In the genomic region with DNA sequence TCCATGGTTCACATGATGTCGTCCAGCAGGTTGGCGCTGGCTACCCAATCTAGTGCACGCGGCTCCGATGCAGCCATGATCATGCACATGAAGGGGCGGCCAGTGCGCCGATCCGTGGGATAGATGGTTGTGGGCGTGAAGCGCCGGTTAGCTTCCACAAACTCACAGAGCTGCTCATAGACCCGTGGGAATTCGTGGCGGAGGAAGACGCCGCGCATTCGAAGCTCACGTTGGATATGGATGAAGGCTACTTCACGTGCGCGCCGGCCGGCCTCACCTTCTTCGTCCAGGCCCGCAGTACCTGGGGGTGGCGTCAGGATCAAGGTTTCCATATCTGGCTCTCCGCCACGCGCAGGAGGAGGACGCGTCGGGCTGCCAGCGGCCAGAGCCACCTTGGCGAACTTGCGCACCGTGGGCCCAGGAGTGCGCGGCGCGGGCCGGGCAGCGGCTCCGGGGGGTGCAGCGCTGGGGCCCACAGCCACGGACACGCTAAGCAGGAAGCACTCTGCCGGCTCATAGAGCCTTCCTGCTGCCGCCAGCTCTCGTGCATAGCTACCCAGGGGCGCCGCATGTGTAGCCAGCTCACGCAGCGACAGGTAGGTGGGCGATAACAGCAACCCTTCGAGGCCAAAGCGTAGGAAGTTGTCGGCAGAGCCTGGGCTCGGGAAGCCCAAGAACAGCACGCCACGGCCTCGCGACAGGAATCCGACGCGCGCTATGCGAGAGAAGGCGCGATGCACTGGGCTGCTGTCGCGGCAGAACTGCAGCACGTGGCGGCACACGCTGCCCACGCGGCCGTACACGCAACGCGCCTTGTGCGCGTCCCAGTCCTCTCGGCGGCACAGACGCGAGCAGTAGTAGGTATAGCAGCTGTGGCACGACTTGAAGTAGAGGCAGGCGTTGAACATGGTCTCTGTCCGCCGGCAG, we compare ENCODE assay signal across 8 mouse cellular contexts. TPM values are rescaled to one million over a fixed set of nuclear protein-coding genes. Genes with fewer than 3 reads are reported as not detected.
DNase-seq lines count a peak whose midpoint lies in the region; ATAC-seq lines count a peak whose summit lies in the region.

No protein-coding gene starts in this region.

- no peaks in the 10 kb centered on the region for H3K9me3 ChIP-seq in forebrain, embryonic 14.5 days (replicated peaks; ENCODE audit: control insufficient read depth, low read length)
- H3K9me3 ChIP-seq in liver, embryonic 12.5 days (replicated peaks), result no peaks in the 10 kb centered on the region

- peak overlapping the region; percentile 36 for H3K4me2 ChIP-seq in forebrain, embryonic 14.5 days (ENCODE audit: low read length)
- peak overlapping the region; percentile 44 for H3K4me2 ChIP-seq in liver, embryonic 12.5 days

- 0 out of 2 replicates have a peak, but pooled peaks cover 2% of the 10 kb centered on the region for H3K36me3 ChIP-seq in forebrain, embryonic 14.5 days (ENCODE audit: control insufficient read depth, insufficient read depth, low read length)
- 0 out of 2 replicates have a peak, but pooled peaks cover 2% of the 10 kb centered on the region for H3K36me3 ChIP-seq in liver, embryonic 12.5 days

- H3K9ac ChIP-seq in forebrain, embryonic 14.5 days (ENCODE audit: low read length), result peak overlapping the region; percentile 32; the same call in 1 of the 2 replicates
- no peak overlapping the region for H3K9ac ChIP-seq in liver, embryonic 12.5 days

- DNase-seq in frontal cortex, postnatal 36 days (ENCODE audit: low spot score in 2 of 2), result peak; percentile 40 to 41
- peak; percentile 54 for DNase-seq in retina, postnatal 1 day
- no peak for DNase-seq in retina, embryonic 14.5 days (ENCODE audit: low spot score)
- DNase-seq in forebrain, embryonic 14.5 days (ENCODE audit: low spot score), result peak; percentile 25
- no peak for DNase-seq in adrenal gland, adult 18-20 months (ENCODE audit: low spot score in 2 of 2)

- 15% methylated on average over 92 of the region's 92 CpGs for WGBS in forebrain, embryonic 14.5 days
- 19% methylated on average over 92 of the region's 92 CpGs for whole genome bisulfite sequencing in liver, embryonic 12.5 days (ENCODE audit: insufficient replicate concordance)

- H3K27me3 ChIP-seq in forebrain, embryonic 14.5 days (replicated peaks; ENCODE audit: control insufficient read depth, insufficient read depth, low read length), result peaks cover 52% of the 10 kb centered on the region
- H3K27me3 ChIP-seq in liver, embryonic 12.5 days (replicated peaks), result peaks cover 62% of the 10 kb centered on the region

- no peak overlapping the region for H3K27ac ChIP-seq in forebrain, embryonic 14.5 days (ENCODE audit: low read depth, low read length)
- no peak overlapping the region for H3K27ac ChIP-seq in liver, embryonic 12.5 days

- no peak for ATAC-seq in frontal cortex, adult (ENCODE audit: low TSS enrichment)
- ATAC-seq in forebrain, embryonic 14.5 days, result no peak
- no peak for ATAC-seq in liver, embryonic 12.5 days
- no peak for ATAC-seq in monocyte, adult 5-6 weeks (replicated peaks; ENCODE audit: insufficient number of reproducible peaks, low FRiP score, low TSS enrichment, poor library complexity, severe bottlenecking)

- H3K4me1 ChIP-seq in forebrain, embryonic 14.5 days (ENCODE audit: control insufficient read depth, insufficient read depth, low read length), result peaks cover 19% of the 10 kb centered on the region
- peaks cover 82% of the 10 kb centered on the region for H3K4me1 ChIP-seq in liver, embryonic 12.5 days

- H3K4me3 ChIP-seq in forebrain, embryonic 14.5 days (ENCODE audit: low read depth, low read length), result peak overlapping the region; percentile 16
- H3K4me3 ChIP-seq in liver, embryonic 12.5 days, result peak overlapping the region; percentile 28

RNA-seq across cellular contexts. Expression of a gene that starts 2.2 kb away (rescaled TPM):
- 168 and 216 TPM in 2 replicates for polyA plus RNA-seq in forebrain, embryonic 14.5 days (2014; fragmentation: Nextera tagmentation; extraction: Ambion mirVana)
- polyA plus RNA-seq in liver, embryonic 12.5 days (2016; fragmentation: Nextera tagmentation; extraction: Ambion mirVana), result 67.8 and 69.2 TPM in 2 replicates
- 0.67 to 1.9 TPM (median 1.1 TPM) in 3 replicates for total RNA-seq in monocyte, adult 5-6 weeks (2017)
- 10 to 100 TPM; 49.4 to 69.5 TPM for total RNA-seq in adrenal gland, adult 18-20 months (2021)

RNA-seq across cellular contexts. Expression of a gene that starts 2.6 kb away (rescaled TPM):
- 0.84 and 2.2 TPM in 2 replicates for polyA plus RNA-seq in forebrain, embryonic 14.5 days (2014; fragmentation: Nextera tagmentation; extraction: Ambion mirVana)
- 0.38 and 0.45 TPM in 2 replicates for polyA plus RNA-seq in liver, embryonic 12.5 days (2016; fragmentation: Nextera tagmentation; extraction: Ambion mirVana)
- total RNA-seq in monocyte, adult 5-6 weeks (2017), result 2.8 to 6.2 TPM in 2 of 3 replicates, not detected in the other
- 1 to 10 TPM; 3.4 to 4.4 TPM for total RNA-seq in adrenal gland, adult 18-20 months (2021)

RNA-seq across cellular contexts. Expression of a gene that starts 4.3 kb away (rescaled TPM):
- 2.2 and 4.2 TPM in 2 replicates for polyA plus RNA-seq in forebrain, embryonic 14.5 days (2014; fragmentation: Nextera tagmentation; extraction: Ambion mirVana)
- polyA plus RNA-seq in liver, embryonic 12.5 days (2016; fragmentation: Nextera tagmentation; extraction: Ambion mirVana), result not detected in 2 replicates
- 0.10 TPM in 1 of 3 replicates, not detected in the others for total RNA-seq in monocyte, adult 5-6 weeks (2017)
- 1 to 10 TPM; 1.5 to 1.7 TPM for total RNA-seq in adrenal gland, adult 18-20 months (2021)

RNA-seq across cellular contexts. Expression of a gene that starts 19.6 kb away (rescaled TPM):
- 369 and 370 TPM in 2 replicates for polyA plus RNA-seq in forebrain, embryonic 14.5 days (2014; fragmentation: Nextera tagmentation; extraction: Ambion mirVana)
- polyA plus RNA-seq in liver, embryonic 12.5 days (2016; fragmentation: Nextera tagmentation; extraction: Ambion mirVana), result 293 and 311 TPM in 2 replicates
- total RNA-seq in monocyte, adult 5-6 weeks (2017), result 80.0 to 121 TPM (median 114 TPM) in 3 replicates
- 100 to 1,000 TPM; 302 to 308 TPM for total RNA-seq in adrenal gland, adult 18-20 months (2021)

RNA-seq across cellular contexts. Expression of a gene that starts 30.5 kb away (rescaled TPM):
- polyA plus RNA-seq in forebrain, embryonic 14.5 days (2014; fragmentation: Nextera tagmentation; extraction: Ambion mirVana), result 26.7 and 29.4 TPM in 2 replicates
- polyA plus RNA-seq in liver, embryonic 12.5 days (2016; fragmentation: Nextera tagmentation; extraction: Ambion mirVana), result 22.4 and 24.4 TPM in 2 replicates
- total RNA-seq in monocyte, adult 5-6 weeks (2017), result 16.6 to 29.4 TPM (median 18.0 TPM) in 3 replicates
- 10 to 100 TPM; 32.5 to 32.6 TPM for total RNA-seq in adrenal gland, adult 18-20 months (2021)

Comparison
In these comparisons a context has a peak if more than half of its experiments do, and no peak if none do; other contexts are left out.
1. DNase-seq: peak in frontal cortex, postnatal 36 days (2 of 2), retina, postnatal 1 day (single experiment) and forebrain, embryonic 14.5 days (single experiment); none in retina, embryonic 14.5 days (single experiment) and adrenal gland, adult 18-20 months (0 of 2).
2. RNA of a gene that starts 2.2 kb away (total RNA-seq): 49.4 to 69.5 TPM in adrenal gland, adult 18-20 months; 0.67 to 1.9 TPM in monocyte, adult 5-6 weeks; every median in the first group is over 10 times any median in the second.